Mouse (Mus musculus) midbrain, embryonic 14.5 days (tissue): ENCODE data around the gene Pak6. TPM values are rescaled to one million over a fixed set of nuclear protein-coding genes. Genes with fewer than 3 reads are reported as not detected.
"Not testable (repeated sequence)": the region's sequence is repeated elsewhere in the genome, so short reads cannot be mapped to it uniquely, and the experiment has no call there.

ENCODE experiments used
- ATAC-seq: fragments of 200-750 bp; cut with Nextera tagmentation; 2 replicates; pipeline ENCODE4 v1.8.0; 2017; ENCODE audit warnings: moderate number of reproducible peaks, moderate library complexity; ENCODE audit not compliant: low FRiP score, low TSS enrichment
- DNase-seq: peaks from one replicate; pipeline ENCODE4 v3.0.0-alpha.2; 2015
- H3K27ac ChIP-seq: fragments of 300-500 bp; sonication (generic); replicated peaks from 2 replicates; pipeline ENCODE4 v1.5.1; 2014; ENCODE audit warnings: mild to moderate bottlenecking, low read depth, low read length, moderate library complexity
- H3K27me3 ChIP-seq: fragments of 300-500 bp; sonication (generic); 2 replicates; pipeline ENCODE4 v1.6.1; 2014; ENCODE audit warnings: low read length, control low read depth, mixed read lengths; ENCODE audit not compliant: control insufficient read depth, insufficient read depth
- H3K36me3 ChIP-seq: fragments of 300-500 bp; sonication (generic); 2 replicates; pipeline ENCODE4 v1.6.1; 2014; ENCODE audit warnings: low read length, control low read depth; ENCODE audit not compliant: control insufficient read depth, insufficient read depth
- H3K4me1 ChIP-seq: fragments of 300-500 bp; sonication (generic); 2 replicates; pipeline ENCODE4 v1.6.1; 2014; ENCODE audit warnings: mild to moderate bottlenecking, antibody characterized with exemption, low read length, control low read depth; ENCODE audit not compliant: control insufficient read depth, insufficient read depth
- H3K4me2 ChIP-seq: fragments of 300-500 bp; sonication (generic); 2 replicates; pipeline ENCODE4 v1.6.1; 2014; ENCODE audit warnings: mild to moderate bottlenecking, low read length, moderate library complexity
- H3K4me3 ChIP-seq: fragments of 300-500 bp; sonication (generic); replicated peaks from 2 replicates; pipeline ENCODE4 v1.5.1; 2014; ENCODE audit warnings: low read depth, low read length
- H3K9ac ChIP-seq: fragments of 300-500 bp; sonication (generic); replicated peaks from 2 replicates; pipeline ENCODE4 v1.6.1; 2014; ENCODE audit warnings: mild to moderate bottlenecking, low read length, moderate library complexity
- H3K9me3 ChIP-seq: fragments of 300-500 bp; sonication (generic); 2 replicates; pipeline ENCODE4 v1.6.1; 2016; ENCODE audit warnings: low read length, control low read depth, mixed read lengths; ENCODE audit not compliant: control insufficient read depth
- WGBS: fragments of 180-500 bp; shearing (Covaris S2); extraction: QIAGEN DNeasy Blood & Tissue Kit; methylation state at CpG from one replicate; pipeline ENCODE4 v1.1.7; 2014; 5-methylcytosine and 5-hydroxymethylcytosine counted together
- polyA plus RNA-seq: library from polyadenylated mRNA; unstranded; fragments of >200 nt; fragmentation: Nextera tagmentation; extraction: Ambion mirVana; gene quantifications from 2 replicates; pipeline ENCODE4 v1.2.1, GENCODE M21; 2014

Gene Pak6
- polyA plus RNA-seq, 1 experiment from 2014 or later: 32.4 TPM

- Histone ChIP-seq H3K27ac (no peak overlapping the region), H3K4me1 (no peaks in the 10 kb centered on the region), H3K36me3 (peaks cover 15% of the 10 kb centered on the region; the same call in 1 of the 2 replicates), H3K9me3 (no peaks in the 10 kb centered on the region), H3K9ac (0 out of 2 replicates have a peak overlapping the region, but pooled peaks have one; percentile 31), H3K4me2 (no peak overlapping the region), H3K27me3 (no peaks in the 10 kb centered on the region), H3K4me3 (no peak overlapping the region)
- WGBS: 96% methylated on average over 8 of the region's 8 CpGs
- no peak for DNase-seq
- no peak for ATAC-seq
Observed at GRCm38 (mm10) chr2:118638686-118639085, 24.4 kb upstream of the Pak6 start.

GRCm38 (mm10) chr2:118641147-118641546, 22.0 kb upstream of the Pak6 start:
- no peaks in the 10 kb centered on the region for H3K27me3 ChIP-seq
- no peaks in the 10 kb centered on the region for H3K4me1 ChIP-seq
- peak; percentile 15 for DNase-seq
- no peaks in the 10 kb centered on the region for H3K9me3 ChIP-seq
- H3K4me3 ChIP-seq: no peak overlapping the region
- 74% methylated on average over 2 of the region's 2 CpGs for WGBS
- 0 out of 2 replicates have a peak, but pooled peaks cover 7% of the 10 kb centered on the region for H3K36me3 ChIP-seq
- no peak for ATAC-seq
- no peak overlapping the region for H3K27ac ChIP-seq
- no peak overlapping the region for H3K4me2 ChIP-seq
- no peak overlapping the region for H3K9ac ChIP-seq

- H3K4me2 ChIP-seq: no peak overlapping the region
- H3K36me3 ChIP-seq: 0 out of 2 replicates have a peak, but pooled peaks cover 7% of the 10 kb centered on the region
- WGBS: 89% methylated on average over 3 of the region's 3 CpGs
- no peak overlapping the region for H3K27ac ChIP-seq
- no peak overlapping the region for H3K4me3 ChIP-seq
- no peaks in the 10 kb centered on the region for H3K4me1 ChIP-seq
- no peak for DNase-seq
- ATAC-seq: no peak
- no peaks in the 10 kb centered on the region for H3K9me3 ChIP-seq
- H3K27me3 ChIP-seq: no peaks in the 10 kb centered on the region
- H3K9ac ChIP-seq: no peak overlapping the region
Observed at GRCm38 (mm10) chr2:118642431-118642830, 20.7 kb upstream of the Pak6 start.

GRCm38 (mm10) chr2:118642942-118643341, 20.2 kb upstream of the Pak6 start:
- Histone ChIP-seq H3K36me3 (0 out of 2 replicates have a peak, but pooled peaks cover 7% of the 10 kb centered on the region), H3K27ac (no peak overlapping the region), H3K27me3 (no peaks in the 10 kb centered on the region), H3K4me1 (no peaks in the 10 kb centered on the region), H3K9ac (no peak overlapping the region), H3K4me2 (no peak overlapping the region), H3K4me3 (no peak overlapping the region), H3K9me3 (no peaks in the 10 kb centered on the region)
- ATAC-seq: no peak
- WGBS: 80% methylated on average over 3 of the region's 3 CpGs
- DNase-seq: no peak

GRCm38 (mm10) chr2:118646665-118647064, 16.4 kb upstream of the Pak6 start:
- no peak overlapping the region for H3K4me2 ChIP-seq
- H3K9ac ChIP-seq: no peak overlapping the region
- no peaks in the 10 kb centered on the region for H3K4me1 ChIP-seq
- no peak overlapping the region for H3K4me3 ChIP-seq
- H3K27ac ChIP-seq: no peak overlapping the region
- WGBS: 92% methylated on average over 5 of the region's 5 CpGs
- H3K27me3 ChIP-seq: no peaks in the 10 kb centered on the region
- H3K36me3 ChIP-seq: 0 out of 2 replicates have a peak, but pooled peaks cover 2% of the 10 kb centered on the region
- ATAC-seq (no peak), DNase-seq (no peak)
- H3K9me3 ChIP-seq: no peaks in the 10 kb centered on the region

- not testable (repeated sequence) for H3K4me2 ChIP-seq, DNase-seq, H3K27ac ChIP-seq, H3K4me1 ChIP-seq, H3K4me3 ChIP-seq, H3K9me3 ChIP-seq, H3K9ac ChIP-seq, H3K27me3 ChIP-seq, H3K36me3 ChIP-seq, ATAC-seq
- WGBS: 41% methylated on average over 2 of the region's 2 CpGs
Observed at GRCm38 (mm10) chr2:118650697-118651096, 12.4 kb upstream of the Pak6 start.

GRCm38 (mm10) chr2:118656688-118657281, 6.3 kb upstream of the Pak6 start:
- Histone ChIP-seq H3K9ac (no peak overlapping the region; the same call in 1 of the 2 replicates), H3K9me3 (no peaks in the 10 kb centered on the region), H3K27ac (peak overlapping the region; percentile 64), H3K36me3 (no peaks in the 10 kb centered on the region), H3K4me3 (no peak overlapping the region), H3K4me2 (no peak overlapping the region), H3K4me1 (0 out of 2 replicates have a peak, but pooled peaks cover 15% of the 10 kb centered on the region), H3K27me3 (no peaks in the 10 kb centered on the region)
- peak; percentile 66 for DNase-seq
- WGBS: 12% methylated on average over 3 of the region's 3 CpGs
- ATAC-seq: peak; percentile 46; the same call in 1 of the 2 replicates

GRCm38 (mm10) chr2:118658457-118658856, 4.6 kb upstream of the Pak6 start:
- H3K27me3 ChIP-seq: no peaks in the 10 kb centered on the region
- no peaks in the 10 kb centered on the region for H3K9me3 ChIP-seq
- H3K4me3 ChIP-seq: no peak overlapping the region
- H3K9ac ChIP-seq: no peak overlapping the region
- H3K4me2 ChIP-seq: no peak overlapping the region
- H3K27ac ChIP-seq: no peak overlapping the region
- ATAC-seq (no peak), DNase-seq (no peak)
- peaks cover 23% of the 10 kb centered on the region; the same call in 1 of the 2 replicates for H3K4me1 ChIP-seq
- no peaks in the 10 kb centered on the region for H3K36me3 ChIP-seq
- 55% methylated on average over 4 of the region's 4 CpGs for WGBS

- H3K9me3 ChIP-seq: no peaks in the 10 kb centered on the region
- no peak overlapping the region for H3K4me2 ChIP-seq
- H3K4me3 ChIP-seq: no peak overlapping the region
- H3K4me1 ChIP-seq: peaks cover 26% of the 10 kb centered on the region
- DNase-seq (no peak), ATAC-seq (no peak)
- no peak overlapping the region for H3K9ac ChIP-seq
- 88% methylated on average over 1 of the region's 1 CpGs for WGBS
- H3K27me3 ChIP-seq: no peaks in the 10 kb centered on the region
- H3K36me3 ChIP-seq: no peaks in the 10 kb centered on the region
- no peak overlapping the region for H3K27ac ChIP-seq
Observed at GRCm38 (mm10) chr2:118659077-118659476, 4.0 kb upstream of the Pak6 start.
